Mouse (Mus musculus) natural killer cell, adult 2 months (primary cell): ENCODE measurements around the gene Tm9sf3.

ENCODE experiments used
- DNase-seq, 2 experiments: peaks; one replicate each; pipeline ENCODE4 v3.0.0; 2022; ENCODE audit warnings: low spot score in 2 of 2

Tm9sf3 gene

GRCm38 (mm10) chr19:41262712-41263629, 826 bp downstream of the Tm9sf3 start:
- peak; percentile 53 to 54 for DNase-seq

DNA sequence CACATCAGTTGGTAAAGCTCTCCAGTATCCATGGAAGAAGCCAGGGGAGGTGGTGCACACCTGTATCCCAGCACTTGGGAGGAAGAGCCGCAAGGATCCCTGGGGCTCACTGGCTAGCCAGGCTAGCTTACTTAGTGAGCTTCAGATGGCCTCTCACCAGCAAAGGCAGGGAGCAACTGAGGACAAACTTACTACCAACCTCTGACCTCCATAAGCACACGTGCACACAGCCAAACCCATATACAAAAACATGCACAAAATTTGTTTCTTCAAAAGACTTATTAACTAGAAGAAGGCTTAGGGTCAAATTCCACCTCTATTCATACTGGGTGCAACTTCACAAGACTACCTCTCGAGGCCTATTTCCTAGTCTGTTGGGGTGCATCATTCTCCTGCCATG, 3.1 kb downstream of the Tm9sf3 start:
- DNase-seq = no peak

GRCm38 (mm10) chr19:41259256-41259655, 4.5 kb downstream of the Tm9sf3 start:
- DNase-seq = no peak

GRCm38 (mm10) chr19:41258707-41259106, 5.1 kb downstream of the Tm9sf3 start:
- DNase-seq = peak; percentile 40 to 63

DNA sequence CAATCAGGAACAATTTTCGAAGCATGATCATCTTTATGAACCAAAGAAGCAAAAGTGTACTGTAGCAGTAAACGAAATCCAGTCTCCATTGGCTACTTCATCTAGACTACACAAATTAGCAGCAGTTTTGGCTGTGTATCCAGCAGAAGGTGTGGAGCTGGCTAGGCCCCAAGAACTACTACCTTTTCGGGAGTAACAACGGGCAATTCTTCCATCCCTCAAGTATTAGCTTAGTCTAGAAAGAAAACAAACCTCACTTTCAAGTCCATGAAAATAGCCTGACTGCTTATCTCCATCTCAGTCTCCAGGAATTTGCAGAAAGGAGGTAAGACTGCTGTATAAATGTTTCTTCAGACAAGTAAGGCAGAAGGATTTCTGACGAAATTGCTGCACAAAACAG, 9.2 kb downstream of the Tm9sf3 start:
- no peak for DNase-seq

- DNase-seq = no peak
Observed at GRCm38 (mm10) chr19:41248968-41249367, 14.8 kb downstream of the Tm9sf3 start.

- DNase-seq = no peak
Observed at GRCm38 (mm10) chr19:41248271-41248670, 15.5 kb downstream of the Tm9sf3 start.

GRCm38 (mm10) chr19:41246271-41246670, 17.5 kb downstream of the Tm9sf3 start:
- DNase-seq = no peak

GRCm38 (mm10) chr19:41244581-41244980, 19.2 kb downstream of the Tm9sf3 start:
- DNase-seq = peak in 1 of 2 experiments; percentile 43

DNA sequence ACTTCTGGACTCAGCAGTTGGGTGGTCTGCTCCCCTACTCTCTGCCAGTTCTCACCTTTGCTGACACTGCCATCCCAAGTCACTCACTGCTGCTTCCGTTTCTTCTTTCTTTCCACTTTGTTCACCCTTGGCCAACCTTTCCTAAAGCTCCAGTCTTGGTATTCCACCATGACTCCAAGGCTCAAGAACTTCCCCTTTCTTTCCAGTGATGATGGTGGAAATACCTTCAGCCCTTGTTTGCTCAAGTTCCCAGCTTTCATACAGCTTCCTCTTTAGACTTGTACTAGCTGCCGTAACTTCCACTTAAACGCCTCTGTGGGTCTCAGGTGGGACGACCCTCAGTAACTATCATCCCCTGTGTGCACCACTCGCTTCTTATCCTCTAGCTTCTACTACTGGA, 21.8 kb downstream of the Tm9sf3 start:
- no peak for DNase-seq

DNA sequence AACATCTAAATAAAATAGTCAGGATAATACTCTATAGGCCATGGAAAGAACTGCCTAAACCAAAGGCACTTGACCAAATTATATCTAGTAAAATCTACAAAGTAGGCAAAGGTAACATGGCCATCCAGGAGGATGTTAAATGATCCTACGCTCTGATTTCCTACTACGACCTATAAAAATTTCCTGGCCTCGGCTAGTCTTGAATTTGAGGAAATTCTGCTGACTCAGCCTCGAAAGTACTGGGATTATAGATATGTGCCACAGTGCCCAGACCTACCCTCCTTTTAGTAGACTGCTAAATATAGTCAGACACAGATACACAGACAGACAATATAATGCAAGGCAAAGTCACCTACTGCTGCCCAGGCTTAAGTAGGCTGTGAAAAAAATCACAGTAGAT, 30.1 kb downstream of the Tm9sf3 start:
- DNase-seq = no peak

DNA sequence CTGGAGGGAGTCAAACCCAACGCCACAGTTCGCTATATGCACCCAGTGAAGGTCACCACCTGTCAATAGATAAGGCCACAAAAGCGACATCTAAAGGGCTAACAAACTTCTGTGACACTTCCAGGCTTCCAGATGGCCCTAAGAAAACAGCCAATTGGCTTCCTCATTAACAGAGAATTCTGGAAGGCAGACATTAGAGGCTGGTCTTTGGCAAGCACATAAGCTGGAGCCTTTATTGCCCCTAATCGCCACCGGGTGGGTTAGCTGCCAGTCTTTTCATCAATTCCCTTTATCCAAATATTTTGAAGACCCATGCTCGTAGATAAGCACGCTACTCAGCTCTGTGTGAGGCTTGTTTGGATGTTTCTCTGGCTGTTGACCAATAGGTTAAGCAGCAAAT, 55.5 kb downstream of the Tm9sf3 start:
- no peak for DNase-seq

- peak in 1 of 2 experiments; percentile 11 for DNase-seq
Observed at GRCm38 (mm10) chr19:41206811-41207344, 56.9 kb downstream of the Tm9sf3 start, which contains the start of gene Tll2. Tll2 (minus strand) TSS chr19:41206835.

DNA sequence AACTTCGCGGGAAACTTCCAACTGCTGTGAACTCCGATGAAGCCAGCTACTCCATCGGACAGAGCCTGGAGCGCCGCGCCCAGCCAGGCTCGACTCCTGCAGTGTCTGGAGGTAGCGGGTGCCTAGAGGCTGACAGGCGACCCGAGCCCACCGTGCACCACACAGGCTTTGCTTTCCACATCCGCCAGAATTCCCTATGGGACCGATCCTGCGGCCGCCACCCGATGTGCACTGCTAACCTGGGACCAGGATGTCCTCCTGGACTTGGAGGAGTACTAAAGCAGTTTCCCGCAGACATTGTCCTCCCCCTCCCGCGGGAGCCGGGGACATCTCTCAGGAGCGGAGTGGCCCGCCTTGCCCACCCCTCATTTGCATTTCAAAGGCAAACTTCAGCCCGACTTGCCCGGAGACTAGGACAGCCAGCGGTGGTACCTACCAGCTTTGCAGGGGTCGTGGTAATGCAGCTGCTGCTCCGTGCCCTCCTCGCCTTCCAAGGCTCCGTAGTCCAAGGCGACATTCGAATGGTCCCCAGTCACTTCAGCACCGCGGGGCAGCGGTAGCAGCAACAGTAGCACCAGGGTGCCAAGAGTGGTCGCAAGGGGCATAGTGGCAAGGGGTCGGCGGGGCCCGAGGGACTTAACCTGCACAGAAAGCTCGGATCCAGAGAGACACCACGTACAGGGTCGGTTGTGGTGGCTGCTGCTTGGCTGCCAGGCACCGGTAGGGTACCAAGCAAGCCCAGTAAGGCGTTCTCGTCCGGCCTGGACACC, 57.6 kb downstream of the Tm9sf3 start:
- no peak for DNase-seq

GRCm38 (mm10) chr19:41204159-41205081, 59.4 kb downstream of the Tm9sf3 start:
- DNase-seq = no peak

DNA sequence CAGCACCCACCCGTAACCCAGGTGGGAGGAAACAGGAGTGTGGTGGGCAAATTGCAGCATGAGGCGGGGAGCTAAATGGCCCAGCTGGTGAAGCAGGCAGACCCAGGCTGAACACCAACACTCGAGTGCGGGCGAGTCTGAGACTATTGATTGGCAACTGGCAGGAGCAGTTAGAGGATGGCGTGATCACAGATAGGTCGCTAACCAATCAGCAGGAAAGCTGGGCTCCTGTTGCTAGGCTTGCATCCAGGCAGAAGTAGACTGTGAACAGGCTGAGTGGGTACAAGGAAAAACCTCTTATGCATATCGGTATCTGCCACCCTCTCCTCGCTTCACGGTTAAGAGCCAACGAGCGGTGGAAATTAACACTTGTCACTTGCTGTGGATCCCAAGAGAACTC, 66.2 kb downstream of the Tm9sf3 start:
- DNase-seq = no peak

DNA sequence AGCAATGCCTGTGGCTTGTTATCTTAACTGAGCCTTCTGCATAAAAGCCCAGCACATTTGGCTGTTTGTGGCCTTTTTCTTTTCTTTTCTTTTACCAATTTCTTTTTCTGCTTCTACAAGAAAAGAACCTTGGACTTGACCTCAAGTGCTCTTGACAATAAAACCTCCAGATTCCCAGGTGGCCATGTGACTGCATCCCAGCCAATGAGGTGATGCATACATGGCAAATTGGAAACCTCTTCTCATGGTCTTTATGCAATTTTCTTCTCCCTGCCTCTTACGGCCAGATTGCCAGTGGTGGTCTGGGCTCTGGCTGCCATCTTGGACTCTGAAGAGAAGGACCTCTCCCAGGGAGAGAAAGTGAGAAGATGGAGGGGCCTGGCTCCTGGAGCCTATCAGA, 70.4 kb downstream of the Tm9sf3 start:
- no peak for DNase-seq

DNA sequence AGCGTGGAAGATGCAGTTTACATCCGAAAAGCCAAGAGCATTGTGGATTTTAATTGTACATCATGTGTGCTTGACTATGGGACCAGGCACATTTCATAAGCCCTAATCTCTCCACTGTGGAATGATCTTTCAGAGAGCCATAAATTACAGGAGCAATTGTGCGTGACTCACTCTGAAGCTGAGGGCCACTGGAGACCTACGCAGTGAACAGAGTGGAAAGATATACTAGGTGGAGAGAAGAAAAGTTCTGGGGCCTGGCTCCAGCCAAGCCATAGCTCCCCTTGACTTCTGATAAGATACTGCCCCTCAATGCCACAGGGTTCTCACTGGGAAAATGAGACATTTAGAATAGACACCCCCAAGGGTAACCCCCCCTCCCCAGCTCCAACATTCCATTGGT, 70.8 kb downstream of the Tm9sf3 start:
- DNase-seq = no peak

GRCm38 (mm10) chr19:41191724-41192123, 72.1 kb downstream of the Tm9sf3 start:
- DNase-seq = no peak

- no peak for DNase-seq
Observed at GRCm38 (mm10) chr19:41190876-41191434, 72.8 kb downstream of the Tm9sf3 start.

DNA sequence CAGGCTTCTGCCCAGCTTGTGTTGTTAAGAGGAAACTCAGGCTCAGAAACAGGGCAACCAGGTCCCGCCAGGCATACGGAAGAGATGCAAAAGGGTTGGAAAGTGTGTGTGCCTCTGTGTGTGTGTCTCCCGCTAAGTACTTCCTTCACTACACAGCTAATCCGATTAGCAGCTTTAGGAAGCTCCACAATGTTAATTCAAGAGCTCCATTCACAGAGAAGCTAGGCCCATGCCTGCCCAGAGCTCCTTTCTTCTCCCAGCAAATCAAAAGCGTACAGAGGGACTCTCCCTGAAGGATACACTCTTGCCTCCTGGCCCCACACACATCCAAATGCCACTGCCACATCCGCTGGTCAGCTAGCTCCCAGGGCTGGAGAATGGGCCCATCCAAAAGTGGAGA, 86.5 kb downstream of the Tm9sf3 start:
- DNase-seq = no peak
